Mouse (Mus musculus): ENCODE measurements around the gene Prrx1. TPM values are rescaled to one million over a fixed set of nuclear protein-coding genes. Genes with fewer than 3 reads are reported as not detected.

Prrx1 gene
- polyA plus RNA-seq (2016; fragmentation: Nextera tagmentation; extraction: Ambion mirVana) = 128 TPM in 2 replicates

DNA sequence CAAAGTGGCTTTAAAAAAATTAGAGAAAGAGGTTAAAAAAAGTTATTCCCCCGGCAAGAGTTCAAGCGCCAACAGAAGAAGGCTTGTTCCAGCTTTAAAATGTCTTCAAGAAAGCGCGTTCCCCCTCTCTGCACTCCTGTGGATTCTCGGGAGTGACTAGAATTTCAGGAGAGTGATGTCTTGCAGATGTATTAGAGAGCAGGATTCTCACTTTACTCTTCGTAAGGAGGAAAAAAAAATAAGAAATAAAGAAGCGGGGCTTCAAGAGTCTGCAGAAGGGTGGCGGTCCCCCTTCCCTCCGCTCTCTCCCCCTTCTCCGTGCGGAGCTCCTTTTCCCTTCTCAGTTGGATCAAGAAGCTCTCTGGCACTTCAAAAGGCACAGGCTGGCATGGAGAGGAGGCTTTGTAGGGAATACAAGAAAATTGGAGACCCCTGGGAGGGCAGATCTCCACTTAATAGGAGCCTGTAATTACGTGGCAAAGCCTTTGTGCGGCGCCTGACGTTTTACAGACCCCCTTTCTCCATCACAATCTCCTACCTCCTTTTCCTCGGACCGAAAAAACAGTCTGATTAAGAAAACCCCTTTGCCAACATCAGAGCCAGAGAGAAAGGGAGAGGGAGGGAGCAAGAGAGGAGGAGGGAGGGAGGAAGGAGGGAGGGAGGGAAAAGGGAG is at the start of gene Prrx1:
Gene Prrx1, minus strand, starts transcription at position 610 of the 673 bp plus-strand sequence.
- WGBS = under 1% methylated on average over 17 of the region's 17 CpGs
- Histone ChIP-seq H3K27me3 (replicated peaks; ENCODE audit: low read depth, poor library complexity, severe bottlenecking) (peaks cover 77% of the 10 kb centered on the region), H3K4me1 (peaks cover 64% of the 10 kb centered on the region)

DNA sequence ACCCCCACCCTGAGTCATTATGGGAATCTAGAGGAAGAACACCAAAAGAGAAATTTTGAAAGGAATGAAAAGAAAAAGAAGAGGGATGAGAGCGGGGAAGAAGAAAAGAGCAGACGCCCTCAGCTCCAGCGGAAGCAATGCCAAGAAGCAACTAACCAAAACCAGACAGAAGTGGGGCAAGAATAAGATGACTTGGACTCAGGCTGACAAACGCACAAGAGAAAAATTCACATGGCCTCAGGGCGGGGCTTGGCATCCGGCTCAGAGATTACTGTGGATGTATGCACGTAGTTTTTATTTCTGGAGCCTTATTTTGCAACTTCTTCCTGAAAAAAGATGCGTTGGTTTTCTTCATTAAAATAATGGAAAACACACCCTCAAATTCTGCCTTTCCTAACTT is 48.7 kb upstream of the Prrx1 start:
- no peak for DNase-seq (ENCODE audit: low spot score)
- H3K27ac ChIP-seq (replicated peaks) = peak overlapping the region; percentile 73
- WGBS = 42% methylated on average over 8 of the region's 8 CpGs
- H3K36me3 ChIP-seq (replicated peaks) = no peaks in the 10 kb centered on the region
- H3K4me3 ChIP-seq = no peak overlapping the region
- peaks cover 55% of the 10 kb centered on the region for H3K4me1 ChIP-seq
- H3K9me3 ChIP-seq = no peaks in the 10 kb centered on the region
- no peaks in the 10 kb centered on the region for H3K27me3 ChIP-seq (replicated peaks; ENCODE audit: low read depth, poor library complexity, severe bottlenecking)

More for the DNA sequence above, at the start of gene Prrx1:
- Histone ChIP-seq H3K9me3 (no peaks in the 10 kb centered on the region), H3K4me3 (peak within 1 kb of the TSS; percentile 72), H3K36me3 (replicated peaks) (peaks cover 15% of the 10 kb centered on the region), H3K27ac (replicated peaks) (peak within 1 kb of the TSS; percentile 99)
- DNase-seq (ENCODE audit: low spot score) = peak; percentile 83

DNA sequence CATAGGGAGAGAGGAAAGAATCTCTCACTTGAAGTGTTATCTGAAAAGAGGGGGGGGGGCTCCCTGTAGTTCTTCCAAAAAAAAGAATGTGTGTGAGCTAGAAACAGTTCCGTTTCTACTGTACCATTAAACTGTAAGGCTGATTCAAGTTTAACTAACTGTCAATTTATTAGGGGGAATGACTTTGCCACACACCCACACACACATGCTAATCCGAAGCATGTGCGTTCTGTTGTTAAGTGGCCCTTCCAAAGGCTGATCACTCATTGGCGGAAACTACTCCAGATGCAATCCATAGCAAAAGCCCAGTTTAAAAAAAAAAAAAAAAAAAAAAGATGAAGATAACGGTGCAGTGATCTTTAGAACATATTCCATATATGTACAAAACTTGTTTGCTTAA is 47.9 kb upstream of the Prrx1 start:
- Histone ChIP-seq H3K27me3 (replicated peaks; ENCODE audit: low read depth, poor library complexity, severe bottlenecking) (no peaks in the 10 kb centered on the region), H3K9me3 (no peaks in the 10 kb centered on the region), H3K27ac (replicated peaks) (0 out of 2 replicates have a peak overlapping the region, but pooled peaks have one; percentile 41), H3K4me1 (peaks cover 61% of the 10 kb centered on the region), H3K4me3 (no peak overlapping the region), H3K36me3 (replicated peaks) (no peaks in the 10 kb centered on the region)
- 67% methylated on average over 5 of the region's 5 CpGs for WGBS
- DNase-seq (ENCODE audit: low spot score) = no peak

DNA sequence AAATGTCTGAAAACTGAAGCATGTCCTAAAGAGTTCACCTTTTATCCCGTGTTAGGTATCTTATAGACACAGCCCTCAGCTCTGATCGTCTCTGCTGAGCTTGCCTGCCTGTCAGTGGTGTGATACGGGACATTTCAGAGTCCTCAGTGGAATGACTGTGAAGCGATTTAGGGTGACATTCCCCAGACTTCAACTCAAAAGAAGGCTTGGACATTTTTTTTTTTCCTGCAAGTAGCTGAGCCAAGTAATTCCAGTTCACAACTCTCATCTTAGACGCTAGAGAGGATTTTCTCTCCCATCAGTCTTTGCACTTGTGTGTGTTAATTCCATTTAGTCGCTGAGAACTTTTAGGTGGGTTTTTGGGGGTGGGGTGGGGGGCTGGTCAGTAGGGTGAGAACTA is 47.3 kb upstream of the Prrx1 start:
- H3K4me1 ChIP-seq = peaks cover 66% of the 10 kb centered on the region
- WGBS = 55% methylated on average over 6 of the region's 6 CpGs
- no peaks in the 10 kb centered on the region for H3K27me3 ChIP-seq (replicated peaks; ENCODE audit: low read depth, poor library complexity, severe bottlenecking)
- no peak overlapping the region for H3K4me3 ChIP-seq
- no peaks in the 10 kb centered on the region for H3K9me3 ChIP-seq
- DNase-seq (ENCODE audit: low spot score) = no peak
- 0 out of 2 replicates have a peak overlapping the region, but pooled peaks have one; percentile 41 for H3K27ac ChIP-seq (replicated peaks)
- H3K36me3 ChIP-seq (replicated peaks) = no peaks in the 10 kb centered on the region

DNA sequence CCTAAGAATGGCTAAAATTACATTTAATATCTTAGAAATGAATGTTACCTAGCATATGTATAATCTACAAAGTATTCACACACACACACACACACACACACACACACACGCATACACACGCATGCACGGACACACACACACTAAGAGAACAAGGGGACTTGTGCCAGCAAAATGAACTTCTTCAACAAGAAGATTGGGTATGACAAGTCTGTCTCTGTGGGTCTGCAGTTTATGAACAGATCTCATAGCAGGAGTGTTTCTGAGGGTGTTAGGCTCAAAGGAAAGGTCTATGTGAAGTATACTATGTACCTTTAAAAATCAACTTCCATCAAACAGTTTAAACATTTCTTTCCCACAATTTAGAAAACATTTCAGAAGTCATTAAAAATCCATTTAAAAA is 46.0 kb upstream of the Prrx1 start:
- H3K27ac ChIP-seq (replicated peaks) = peak overlapping the region; percentile 81
- peak overlapping the region; percentile 47; the same call in 1 of the 2 replicates for H3K4me3 ChIP-seq
- no peaks in the 10 kb centered on the region for H3K27me3 ChIP-seq (replicated peaks; ENCODE audit: low read depth, poor library complexity, severe bottlenecking)
- WGBS = 86% methylated on average over 3 of the region's 3 CpGs
- DNase-seq (ENCODE audit: low spot score) = no peak
- no peaks in the 10 kb centered on the region for H3K9me3 ChIP-seq
- peaks cover 79% of the 10 kb centered on the region for H3K4me1 ChIP-seq
- no peaks in the 10 kb centered on the region for H3K36me3 ChIP-seq (replicated peaks)

DNA sequence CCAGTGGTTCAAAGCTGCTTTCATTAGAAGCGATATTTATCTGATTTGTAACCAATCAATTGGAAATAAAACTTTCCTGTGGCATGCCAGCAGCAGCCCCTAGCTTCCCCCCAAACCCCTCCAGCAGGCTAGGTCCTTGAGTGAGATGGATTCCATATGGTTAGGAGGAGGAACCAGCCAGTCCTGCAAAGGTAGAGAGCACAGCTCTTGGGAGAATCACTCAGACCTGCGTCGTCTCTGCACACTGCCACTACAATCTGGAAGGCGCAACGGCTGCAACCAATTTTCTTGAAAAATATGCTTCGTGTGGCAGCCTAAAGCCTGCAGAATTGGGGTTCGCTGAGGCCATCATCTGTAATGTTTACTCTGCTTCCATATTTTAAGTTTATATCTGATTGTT is 44.7 kb upstream of the Prrx1 start:
- Histone ChIP-seq H3K36me3 (replicated peaks) (no peaks in the 10 kb centered on the region), H3K4me3 (peak overlapping the region; percentile 47), H3K4me1 (peaks cover 69% of the 10 kb centered on the region), H3K27ac (replicated peaks) (peak overlapping the region; percentile 81), H3K27me3 (replicated peaks; ENCODE audit: low read depth, poor library complexity, severe bottlenecking) (no peaks in the 10 kb centered on the region), H3K9me3 (no peaks in the 10 kb centered on the region)
- DNase-seq (ENCODE audit: low spot score) = peak; percentile 78
- 34% methylated on average over 7 of the region's 7 CpGs for WGBS

DNA sequence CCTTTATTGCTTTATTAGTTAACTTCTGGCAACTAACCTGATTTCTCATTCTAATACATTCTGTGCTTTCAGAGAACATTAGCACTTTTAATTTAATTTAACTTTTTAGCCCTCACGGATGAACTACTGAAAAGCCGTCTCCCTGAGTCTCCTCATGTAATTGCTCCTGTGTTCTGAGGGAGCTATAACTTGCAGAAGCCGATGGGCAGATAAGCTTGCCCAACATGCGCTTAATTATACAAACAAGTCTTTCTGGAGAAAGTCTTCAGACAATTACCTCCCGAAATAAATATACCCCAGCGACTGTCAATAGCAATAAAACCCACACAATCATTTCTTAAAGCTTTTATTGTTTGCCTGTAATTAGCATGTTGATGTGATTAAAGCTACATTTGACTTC is 44.2 kb upstream of the Prrx1 start:
- DNase-seq (ENCODE audit: low spot score) = no peak
- Histone ChIP-seq H3K4me3 (0 out of 2 replicates have a peak overlapping the region, but pooled peaks have one; percentile 47), H3K36me3 (replicated peaks) (no peaks in the 10 kb centered on the region), H3K27ac (replicated peaks) (peak overlapping the region; percentile 81), H3K9me3 (no peaks in the 10 kb centered on the region), H3K4me1 (peaks cover 65% of the 10 kb centered on the region), H3K27me3 (replicated peaks; ENCODE audit: low read depth, poor library complexity, severe bottlenecking) (no peaks in the 10 kb centered on the region)
- WGBS = 39% methylated on average over 6 of the region's 6 CpGs

DNA sequence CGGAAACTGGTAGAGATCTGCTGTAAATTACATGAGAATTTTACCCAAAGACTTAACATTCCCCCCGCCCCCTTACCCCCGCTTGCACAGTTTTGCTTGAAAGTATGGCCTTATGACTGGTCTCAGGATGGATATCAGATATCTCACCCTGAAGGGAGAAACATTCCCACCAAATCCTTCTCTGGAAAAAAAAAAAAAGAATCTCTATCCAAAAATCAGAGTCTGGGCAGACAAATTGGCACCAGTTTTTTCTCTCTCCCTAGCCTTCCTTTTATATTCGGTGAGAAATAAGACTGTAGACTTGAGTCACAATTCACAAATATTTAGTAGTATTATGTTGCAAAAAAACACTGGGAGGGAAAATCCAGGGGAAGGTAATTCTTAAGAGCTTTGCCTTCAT is 42.7 kb upstream of the Prrx1 start:
- peak; percentile 59 for DNase-seq (ENCODE audit: low spot score)
- peaks cover 50% of the 10 kb centered on the region for H3K4me1 ChIP-seq
- 37% methylated on average over 4 of the region's 4 CpGs for WGBS
- 0 out of 2 replicates have a peak overlapping the region, but pooled peaks have one; percentile 48 for H3K27ac ChIP-seq (replicated peaks)
- no peak overlapping the region for H3K4me3 ChIP-seq
- H3K36me3 ChIP-seq (replicated peaks) = no peaks in the 10 kb centered on the region
- H3K9me3 ChIP-seq = no peaks in the 10 kb centered on the region
- no peaks in the 10 kb centered on the region for H3K27me3 ChIP-seq (replicated peaks; ENCODE audit: low read depth, poor library complexity, severe bottlenecking)

DNA sequence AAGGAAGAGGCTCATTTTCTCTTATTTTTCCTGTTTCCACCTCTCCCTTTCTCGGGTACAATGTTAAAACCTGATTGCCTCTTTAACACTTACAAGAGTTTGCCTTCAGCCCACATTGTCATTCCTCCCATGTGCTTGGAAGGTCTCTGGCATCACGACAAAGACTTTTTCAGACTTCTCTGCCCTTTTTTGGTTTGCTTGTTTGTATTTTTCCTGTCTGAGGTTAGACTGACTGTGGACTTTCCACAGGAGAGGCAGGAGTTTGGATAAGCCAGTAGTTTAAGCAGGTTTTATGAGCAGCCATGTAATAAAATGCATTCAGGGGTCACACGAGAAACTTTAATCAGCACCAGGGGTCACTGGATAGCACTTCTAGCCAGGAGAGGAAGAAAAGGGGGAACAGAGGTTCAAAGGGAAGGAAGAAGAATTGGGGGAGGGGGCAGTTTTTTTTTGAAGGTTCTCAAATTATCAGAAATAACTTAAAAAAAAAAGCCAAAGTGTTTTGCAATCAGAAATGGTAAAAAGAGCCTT is 42.2 kb upstream of the Prrx1 start:
- Histone ChIP-seq H3K27ac (replicated peaks) (peak overlapping the region; percentile 67), H3K4me3 (no peak overlapping the region), H3K36me3 (replicated peaks) (no peaks in the 10 kb centered on the region), H3K4me1 (peaks cover 45% of the 10 kb centered on the region), H3K9me3 (no peaks in the 10 kb centered on the region), H3K27me3 (replicated peaks; ENCODE audit: low read depth, poor library complexity, severe bottlenecking) (no peaks in the 10 kb centered on the region)
- DNase-seq (ENCODE audit: low spot score) = peak; percentile 50
- WGBS = 39% methylated on average over 3 of the region's 3 CpGs

DNA sequence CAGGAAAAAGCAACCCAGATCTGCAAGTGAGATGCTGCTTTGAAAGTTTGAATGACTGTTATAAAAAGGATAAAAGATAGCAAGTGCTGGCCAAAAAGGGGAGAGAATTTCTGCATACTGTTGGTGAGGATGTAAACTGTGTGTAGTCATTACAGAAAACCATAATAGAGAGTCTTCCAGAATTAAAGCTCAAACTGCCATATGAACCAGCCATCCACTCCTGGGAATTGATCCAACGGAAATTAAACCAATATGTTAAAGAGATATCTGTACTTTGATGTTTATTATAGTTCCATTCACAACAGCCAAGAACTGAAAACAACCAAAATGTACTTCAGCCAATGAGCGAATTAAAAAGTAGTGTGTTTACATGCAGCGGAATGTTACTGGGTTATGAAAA is 37.5 kb upstream of the Prrx1 start:
- no peaks in the 10 kb centered on the region for H3K27me3 ChIP-seq (replicated peaks; ENCODE audit: low read depth, poor library complexity, severe bottlenecking)
- DNase-seq (ENCODE audit: low spot score) = no peak
- WGBS = 84% methylated on average over 3 of the region's 3 CpGs
- H3K4me1 ChIP-seq = peaks cover 14% of the 10 kb centered on the region
- H3K36me3 ChIP-seq (replicated peaks) = no peaks in the 10 kb centered on the region
- no peak overlapping the region for H3K27ac ChIP-seq (replicated peaks)
- no peak overlapping the region for H3K4me3 ChIP-seq
- no peaks in the 10 kb centered on the region for H3K9me3 ChIP-seq

DNA sequence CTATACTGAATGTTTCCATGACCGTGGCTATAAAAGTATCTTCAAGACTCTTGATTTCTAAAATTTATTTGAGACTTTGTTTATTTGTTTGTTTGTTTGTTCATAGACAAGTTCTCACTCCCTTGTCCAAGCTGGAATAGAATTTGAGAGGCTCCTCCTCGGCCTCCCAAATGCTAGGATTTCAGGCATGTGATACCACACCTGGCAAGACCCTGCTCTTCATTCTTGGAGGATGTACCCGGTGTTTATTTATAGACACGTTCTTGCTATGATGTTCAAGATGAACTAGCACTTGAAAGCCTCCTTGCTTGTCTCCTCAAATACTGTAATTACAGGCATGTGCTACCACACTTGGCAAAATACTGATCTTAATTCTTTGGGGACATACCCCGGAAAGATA is 32.0 kb upstream of the Prrx1 start:
- WGBS = 84% methylated on average over 5 of the region's 5 CpGs
- peaks cover 3% of the 10 kb centered on the region; the same call in 1 of the 2 replicates for H3K4me1 ChIP-seq
- H3K27me3 ChIP-seq (replicated peaks; ENCODE audit: low read depth, poor library complexity, severe bottlenecking) = no peaks in the 10 kb centered on the region
- H3K9me3 ChIP-seq = no peaks in the 10 kb centered on the region
- H3K4me3 ChIP-seq = no peak overlapping the region
- H3K36me3 ChIP-seq (replicated peaks) = no peaks in the 10 kb centered on the region
- H3K27ac ChIP-seq (replicated peaks) = no peak overlapping the region
- no peak for DNase-seq (ENCODE audit: low spot score)

DNA sequence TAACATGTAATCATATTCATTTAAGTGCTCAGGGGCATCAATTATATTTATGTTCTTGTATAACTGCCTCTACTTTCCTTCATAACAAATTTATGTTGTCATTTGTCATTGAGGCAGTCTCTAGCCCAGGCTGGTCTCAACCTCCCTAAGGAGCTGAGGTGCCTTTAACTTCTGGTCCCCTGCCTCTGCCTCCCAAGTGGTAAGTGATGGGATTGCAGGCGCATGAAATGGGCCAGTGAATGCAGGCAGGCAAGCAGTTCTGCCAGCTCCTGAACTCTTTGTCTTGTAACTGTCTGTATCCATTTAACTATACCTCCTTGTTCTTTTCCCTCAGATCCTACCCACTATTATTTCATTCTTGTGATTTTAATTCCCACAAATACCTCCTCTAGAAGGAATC is 31.4 kb upstream of the Prrx1 start:
- peak; percentile 47 for DNase-seq (ENCODE audit: low spot score)
- 24% methylated on average over 1 of the region's 1 CpGs for WGBS
- no peak overlapping the region for H3K4me3 ChIP-seq
- H3K27me3 ChIP-seq (replicated peaks; ENCODE audit: low read depth, poor library complexity, severe bottlenecking) = no peaks in the 10 kb centered on the region
- peaks cover 3% of the 10 kb centered on the region; the same call in 1 of the 2 replicates for H3K4me1 ChIP-seq
- H3K9me3 ChIP-seq = no peaks in the 10 kb centered on the region
- no peaks in the 10 kb centered on the region for H3K36me3 ChIP-seq (replicated peaks)
- H3K27ac ChIP-seq (replicated peaks) = no peak overlapping the region

DNA sequence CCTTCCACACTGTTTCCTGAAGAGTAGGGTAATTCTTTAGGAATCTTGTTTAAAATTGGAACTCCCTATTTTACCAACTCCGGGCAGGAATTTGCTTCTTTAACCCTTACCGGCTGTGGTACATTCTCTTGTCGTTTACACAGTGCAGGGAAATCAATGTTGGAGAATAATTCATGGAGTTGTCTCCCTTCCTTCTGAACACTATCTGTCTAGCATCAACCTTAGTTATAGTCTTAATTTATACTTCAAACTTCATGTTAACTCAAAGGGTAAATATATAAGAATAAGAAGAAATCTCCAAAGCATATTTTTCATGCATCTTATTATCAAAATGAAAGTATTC is 25.7 kb upstream of the Prrx1 start:
- H3K36me3 ChIP-seq (replicated peaks) = no peaks in the 10 kb centered on the region
- no peak overlapping the region for H3K4me3 ChIP-seq
- no peak overlapping the region for H3K27ac ChIP-seq (replicated peaks)
- WGBS = 80% methylated on average over 3 of the region's 3 CpGs
- H3K4me1 ChIP-seq = peaks cover 11% of the 10 kb centered on the region; the same call in 1 of the 2 replicates
- no peaks in the 10 kb centered on the region for H3K9me3 ChIP-seq
- no peak for DNase-seq (ENCODE audit: low spot score)
- no peaks in the 10 kb centered on the region for H3K27me3 ChIP-seq (replicated peaks; ENCODE audit: low read depth, poor library complexity, severe bottlenecking)

All from embryonic facial prominence, embryonic 10.5 days (tissue).